Mouse (Mus musculus): Measurements from ENCODE around the gene Rnf115.

Gene Rnf115

DNA sequence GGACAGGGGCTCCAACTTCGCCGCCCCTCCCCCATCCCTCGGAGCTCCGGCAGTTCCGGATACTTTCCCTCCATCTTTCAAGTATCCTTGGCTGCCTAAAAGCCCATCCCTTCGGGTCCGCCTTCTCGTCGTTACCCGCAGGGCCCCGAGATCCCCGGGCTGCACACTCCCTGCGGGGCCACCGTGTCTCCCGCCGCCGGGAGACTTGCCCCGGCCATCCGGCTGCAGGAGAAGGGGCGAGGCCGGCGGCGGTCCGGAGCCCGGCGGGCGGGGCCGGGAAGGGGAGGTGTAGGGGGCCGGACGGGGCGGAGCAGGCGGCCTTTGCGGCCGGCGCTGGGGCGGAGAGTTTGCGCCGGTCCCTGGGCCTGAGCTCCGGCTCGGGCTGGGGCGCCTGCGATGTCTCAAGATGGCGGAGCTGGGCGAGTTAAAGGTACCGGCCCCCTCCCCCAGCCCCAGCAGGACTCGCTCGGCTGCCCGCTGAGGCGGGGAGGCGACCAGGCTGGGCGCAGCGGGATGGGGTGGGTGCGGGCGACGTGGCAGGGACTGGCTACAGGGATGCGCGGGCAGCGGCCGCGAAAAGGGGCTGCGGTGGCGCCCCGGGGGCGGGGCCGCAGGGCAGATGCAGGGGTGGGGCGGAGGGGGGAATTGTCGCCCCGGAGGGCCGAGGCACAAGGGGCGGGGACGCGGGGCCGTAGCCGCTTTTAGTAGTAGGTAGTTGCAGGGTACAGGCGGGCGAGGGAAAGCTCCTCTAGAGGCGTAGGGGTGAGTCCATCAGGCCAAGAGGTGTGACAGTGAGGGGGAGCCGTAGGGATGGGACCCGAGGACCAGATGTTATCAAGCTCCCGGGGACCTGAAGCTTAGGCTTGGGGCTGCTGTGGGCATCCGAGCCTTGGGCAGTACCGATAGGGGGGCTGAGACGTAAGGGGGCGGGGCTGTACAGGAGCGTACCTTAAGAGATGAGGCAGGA lies 30.4 kb upstream of the Rnf115 start:
- CTCF ChIA-PET: interaction anchor here (0.5 to 2.7 kb wide), 34 partner anchors 8 to 194 kb away, joined by 3 to 18 read pairs (median 5); partner anchors contain the start of genes Nudt17 (in 3 of the 4), Polr3gl (in 2 of the 4), Ankrd35 (in 1 of the 4) and Gm16253 (in 1 of the 4)
- POLR2A ChIA-PET: interaction anchor here (0.5 to 13.9 kb wide), 88 partner anchors 8 to 746 kb away, joined by 3 to 317 read pairs (median 5); partner anchors contain the start of genes Ankrd35 (in 4 of the 4), Gm16253 (in 3 of the 4), Itga10 (in 3 of the 4) and Rbm8a (in 3 of the 4)

DNA sequence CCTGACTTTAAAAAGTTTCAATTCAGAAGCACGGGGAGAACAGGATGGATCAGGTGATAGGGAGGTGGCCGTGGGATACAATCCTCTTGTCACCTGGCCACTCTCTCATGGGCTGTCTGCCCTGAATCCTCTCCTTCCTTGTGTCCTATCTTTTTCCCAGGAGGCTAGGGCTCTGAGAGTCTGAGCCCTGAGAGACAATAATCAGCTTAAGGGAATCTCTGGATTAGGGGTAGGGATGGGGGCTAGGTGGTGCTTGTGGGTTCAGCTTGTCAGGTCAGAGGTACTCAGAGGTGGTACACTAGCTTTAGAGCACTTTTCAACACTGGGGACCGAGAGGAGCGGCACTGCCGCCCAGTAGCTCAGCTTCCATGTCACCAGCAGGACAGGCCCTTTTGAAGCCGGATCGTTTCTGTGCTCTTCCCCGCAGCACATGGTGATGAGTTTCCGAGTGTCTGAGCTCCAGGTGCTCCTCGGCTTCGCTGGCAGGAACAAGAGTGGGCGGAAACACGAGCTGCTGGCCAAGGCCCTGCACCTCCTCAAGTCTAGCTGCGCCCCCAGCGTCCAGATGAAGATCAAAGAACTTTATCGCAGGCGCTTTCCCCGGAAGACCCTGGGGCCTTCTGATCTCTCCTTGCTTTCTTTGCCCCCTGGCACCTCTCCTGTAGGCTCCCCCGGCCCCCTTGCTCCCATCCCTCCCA lies 28.3 kb upstream of the Rnf115 start:
- POLR2A ChIA-PET: interaction anchor here (0.7 to 13.9 kb wide), 26 partner anchors 9 to 215 kb away, joined by 3 to 317 read pairs (median 5); partner anchors contain the start of genes Ankrd35 (in 3 of the 4), Nudt17 (in 2 of the 4), Rbm8a (in 2 of the 4) and Polr3gl (in 1 of the 4)
- CTCF ChIA-PET: interaction anchor here (0.5 to 2.3 kb wide), 26 partner anchors 9 to 221 kb away, joined by 3 to 20 read pairs (median 5); partner anchors contain the start of genes Ankrd35 (in 2 of the 4), Itga10 (in 2 of the 4) and Nudt17 (in 2 of the 4)

DNA sequence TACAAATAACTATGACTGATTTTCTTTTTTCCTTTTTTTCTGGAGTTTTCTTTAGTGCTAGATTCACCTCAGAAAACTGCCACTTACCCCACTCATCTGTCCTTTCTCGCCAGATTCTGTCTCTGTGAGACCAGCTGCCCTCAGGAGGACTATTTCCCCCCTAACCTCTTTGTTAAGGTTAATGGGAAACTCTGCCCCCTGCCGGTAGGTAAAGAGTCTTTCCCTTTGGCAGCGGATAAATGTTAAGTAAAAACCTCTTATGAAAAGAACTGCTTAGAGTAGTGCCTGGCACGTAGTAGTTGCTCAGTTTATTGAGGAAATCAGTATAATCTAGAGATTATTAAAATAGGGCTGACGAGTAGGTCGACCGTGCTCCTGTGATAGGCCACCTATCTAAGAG lies 27.1 kb upstream of the Rnf115 start:
- ChIA-PET POLR2A (interaction anchor here in 3 of 4 experiments (0.7 to 13.9 kb wide), 12 partner anchors 8 to 214 kb away, joined by 3 to 317 read pairs (median 6); partner anchors contain the start of genes Nudt17 (in 2 of the 3), Ankrd35 (in 1 of the 3) and Gpr89 (in 1 of the 3)), CTCF (interaction anchor here (0.9 to 2.3 kb wide), 15 partner anchors 8 to 220 kb away, joined by 3 to 20 read pairs (median 6); partner anchors contain the start of genes Ankrd35 (in 2 of the 4), Nudt17 (in 2 of the 4) and Itga10 (in 1 of the 4))

DNA sequence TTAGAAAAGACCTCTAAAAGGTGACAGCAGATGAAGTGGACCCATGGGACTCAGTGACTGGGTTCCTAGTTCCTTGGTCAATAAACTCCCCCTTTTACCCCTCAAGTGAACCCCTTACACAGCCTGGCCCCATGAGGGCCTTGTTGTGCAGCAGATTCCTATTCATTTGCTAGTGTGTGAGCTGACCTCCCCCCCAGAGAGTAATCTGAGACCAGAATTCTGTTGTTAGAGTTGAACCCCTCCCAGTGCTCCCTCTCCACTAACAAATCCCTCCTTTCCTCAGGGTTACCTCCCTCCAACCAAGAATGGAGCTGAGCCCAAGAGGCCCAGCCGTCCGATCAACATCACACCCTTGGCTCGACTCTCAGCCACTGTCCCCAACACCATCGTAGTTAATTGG lies 26.5 kb upstream of the Rnf115 start:
- CTCF ChIA-PET: interaction anchor here in 3 of 4 experiments (0.7 to 2.3 kb wide), 8 partner anchors 7 to 423 kb away, joined by 3 to 20 read pairs (median 3); partner anchors contain the start of genes Ankrd35 (in 2 of the 3) and Nudt17 (in 1 of the 3)
- POLR2A ChIA-PET: interaction anchor here in 2 of 4 experiments (0.6 to 7.0 kb wide), 8 partner anchors 7 to 71 kb away, joined by 3 to 72 read pairs (median 5); partner anchors contain the start of genes Nudt17 (in 1 of the 2) and Rbm8a (in 1 of the 2)

DNA sequence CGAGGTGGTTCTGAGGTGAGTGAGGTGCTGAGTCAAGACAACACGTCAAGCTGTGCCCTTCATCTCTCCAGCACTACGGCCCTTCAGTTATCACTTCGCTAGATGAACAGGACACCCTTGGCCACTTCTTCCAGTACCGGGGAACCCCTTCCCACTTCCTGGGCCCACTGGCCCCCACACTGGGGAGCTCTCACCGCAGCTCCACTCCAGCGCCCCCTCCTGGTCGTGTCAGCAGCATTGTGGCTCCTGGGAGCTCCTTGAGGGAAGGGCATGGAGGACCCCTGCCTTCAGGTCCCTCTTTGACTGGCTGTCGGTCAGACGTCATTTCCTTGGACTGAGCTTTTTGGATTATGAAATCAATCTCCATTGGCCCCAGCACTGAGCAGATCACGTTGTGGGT lies 22.7 kb upstream of the Rnf115 start:
- POLR2A ChIA-PET: interaction anchor here (0.6 to 3.2 kb wide), 31 partner anchors 8 to 172 kb away, joined by 3 to 16 read pairs (median 4); partner anchors contain the start of genes Ankrd35 (in 2 of the 4), Pias3 (in 2 of the 4), Polr3c (in 2 of the 4) and Rbm8a (in 2 of the 4)

DNA sequence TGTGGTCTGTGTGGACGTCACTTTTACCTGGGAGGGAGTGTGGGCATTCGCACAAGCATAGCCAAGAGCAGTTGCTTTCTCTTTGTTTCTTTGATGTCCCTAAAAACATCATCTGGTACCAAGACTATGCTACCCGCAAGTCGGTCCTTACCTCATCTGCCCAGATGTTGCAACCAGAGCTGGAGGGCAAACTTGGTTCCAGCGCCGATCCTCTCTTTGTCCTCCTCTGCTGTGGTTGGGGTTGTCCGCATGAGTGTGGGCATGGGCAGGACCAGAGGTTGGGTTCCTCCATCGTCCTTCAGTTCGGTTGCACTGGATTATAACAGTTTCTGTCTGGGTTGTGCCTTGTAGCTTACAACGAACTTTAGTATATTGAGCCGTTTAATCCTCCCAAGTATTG lies 21.2 kb upstream of the Rnf115 start:
- POLR2A ChIA-PET: interaction anchor here (1.0 to 5.0 kb wide), 16 partner anchors 8 to 129 kb away, joined by 3 to 72 read pairs (median 6); partner anchors contain the start of genes Pias3 (in 2 of the 4), Gm16253 (in 1 of the 4), Polr3c (in 1 of the 4) and Polr3gl (in 1 of the 4)
- CTCF ChIA-PET: interaction anchor here in 2 of 4 experiments (1.2 to 2.3 kb wide), 4 partner anchors 9 to 61 kb away, joined by 3 to 16 read pairs (median 6); partner anchors contain the start of genes Ankrd35 (in 2 of the 2), Itga10 (in 1 of the 2) and Pias3 (in 1 of the 2)

More for the DNA sequence above, 22.7 kb upstream of the Rnf115 start:
- CTCF ChIA-PET: interaction anchor here (0.6 to 2.3 kb wide), 55 partner anchors 8 to 688 kb away, joined by 3 to 20 read pairs (median 4); partner anchors contain the start of genes Ankrd35 (in 2 of the 4), Itga10 (in 2 of the 4), Pias3 (in 2 of the 4) and Gm16253 (in 1 of the 4)

DNA sequence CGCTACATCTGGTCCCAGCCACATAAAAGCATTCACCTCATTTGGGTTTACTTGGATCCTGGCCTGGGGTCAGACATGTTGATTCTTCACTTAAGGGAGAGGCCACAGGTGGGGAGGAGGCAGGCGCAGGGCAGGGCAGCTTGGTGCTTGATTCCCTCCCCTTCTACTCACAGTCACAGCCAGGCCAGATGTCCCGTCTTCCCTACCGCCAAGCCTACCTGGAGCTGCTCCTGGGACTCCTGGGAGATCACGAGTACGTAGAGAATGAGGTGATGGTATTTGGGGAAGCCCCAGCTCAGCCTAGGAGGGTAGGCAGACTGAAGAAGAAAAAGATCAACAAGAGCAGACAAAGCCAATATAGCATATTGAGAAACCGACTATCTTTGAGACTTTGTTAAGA lies 20.5 kb upstream of the Rnf115 start:
- ChIA-PET CTCF (interaction anchor here in 3 of 4 experiments (0.8 to 2.0 kb wide), 8 partner anchors 10 to 429 kb away, joined by 3 to 13 read pairs (median 4); partner anchors contain the start of genes Ankrd35 (in 2 of the 3), Itga10 (in 1 of the 3) and Pias3 (in 1 of the 3)), POLR2A (interaction anchor here (0.6 to 5.0 kb wide), 22 partner anchors 8 to 130 kb away, joined by 3 to 72 read pairs (median 6); partner anchors contain the start of genes Pias3 (in 2 of the 4), Gm16253 (in 1 of the 4), Polr3c (in 1 of the 4) and Polr3gl (in 1 of the 4))

DNA sequence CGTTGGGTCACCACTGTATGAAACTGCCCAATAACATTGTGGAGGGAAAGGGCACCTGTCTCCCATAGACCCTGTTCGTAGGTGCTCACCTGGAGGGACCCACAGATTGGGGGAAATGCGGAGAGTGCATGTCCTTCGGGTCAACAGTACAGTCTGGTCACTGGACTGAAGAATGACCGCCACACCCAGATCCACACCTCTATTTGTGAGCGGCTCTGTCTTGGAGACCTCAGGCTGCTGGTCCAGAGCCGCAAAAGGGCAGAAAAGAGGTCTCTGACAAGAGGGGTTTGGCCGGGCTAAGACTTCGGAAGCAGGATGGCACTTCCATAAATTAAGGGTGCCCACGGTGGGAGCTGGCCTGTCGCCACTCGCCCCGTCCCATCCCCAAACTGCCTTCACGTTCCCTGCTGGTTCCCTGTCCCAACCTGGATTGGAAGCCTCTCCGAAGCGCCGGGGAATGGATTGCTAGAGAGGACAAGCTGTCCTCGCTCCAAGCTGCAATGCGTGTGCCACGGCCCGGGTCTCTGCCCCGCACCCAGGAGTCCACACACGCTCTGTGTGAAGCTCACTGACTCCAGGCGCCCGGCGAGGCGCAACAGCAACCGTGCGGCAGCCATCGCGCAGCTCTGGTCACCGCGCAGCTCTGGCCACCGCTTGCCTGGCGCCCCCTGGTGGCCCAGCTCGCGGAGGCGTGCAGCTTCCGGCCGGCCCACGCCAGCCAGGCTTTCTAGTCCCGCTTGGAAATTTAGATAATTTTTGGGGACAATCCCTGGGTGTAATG lies 19.4 kb upstream of the Rnf115 start, which contains the start of gene Nudt17:
Gene Nudt17 (minus strand): TSS at position 660 of the 781 bp plus-strand sequence.
- ChIA-PET POLR2A (interaction anchor here (0.6 to 5.0 kb wide), 55 partner anchors 9 to 640 kb away, joined by 3 to 72 read pairs (median 4); partner anchors contain the start of genes Ankrd35 (in 2 of the 4), Pias3 (in 2 of the 4), Rbm8a (in 2 of the 4) and Itga10 (in 1 of the 4)), CTCF (interaction anchor here (0.5 to 2.3 kb wide), 44 partner anchors 8 to 430 kb away, joined by 3 to 20 read pairs (median 5); partner anchors contain the start of genes Itga10 (in 3 of the 4), Pias3 (in 3 of the 4), Ankrd35 (in 2 of the 4) and Ankrd34a (in 1 of the 4))

DNA sequence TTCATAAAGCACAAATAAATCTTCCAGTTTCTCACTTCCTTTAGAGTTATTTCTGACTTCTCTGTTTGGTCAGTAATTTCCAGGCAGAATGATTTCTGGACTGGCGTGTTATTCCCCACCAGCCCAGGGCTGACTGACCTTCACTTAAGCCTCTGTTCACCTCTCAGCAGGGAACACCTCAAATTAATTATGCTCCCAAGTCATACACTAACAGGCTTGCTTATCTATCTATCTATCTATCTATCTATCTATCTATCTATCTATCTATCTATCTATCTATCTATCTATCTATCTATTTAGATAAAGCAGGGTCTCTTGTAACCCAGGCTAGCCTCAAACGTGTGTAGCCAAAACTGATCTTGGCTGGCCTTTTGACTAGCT lies 18.8 kb upstream of the Rnf115 start:
- CTCF ChIA-PET: interaction anchor here (0.6 to 2.3 kb wide), 38 partner anchors 8 to 368 kb away, joined by 3 to 20 read pairs (median 6); partner anchors contain the start of genes Itga10 (in 3 of the 4), Pias3 (in 3 of the 4), Ankrd35 (in 2 of the 4) and Ankrd34a (in 1 of the 4)
- POLR2A ChIA-PET: interaction anchor here (0.6 to 5.0 kb wide), 49 partner anchors 9 to 202 kb away, joined by 3 to 72 read pairs (median 4); partner anchors contain the start of genes Ankrd35 (in 2 of the 4), Pias3 (in 2 of the 4), Rbm8a (in 2 of the 4) and Itga10 (in 1 of the 4)

DNA sequence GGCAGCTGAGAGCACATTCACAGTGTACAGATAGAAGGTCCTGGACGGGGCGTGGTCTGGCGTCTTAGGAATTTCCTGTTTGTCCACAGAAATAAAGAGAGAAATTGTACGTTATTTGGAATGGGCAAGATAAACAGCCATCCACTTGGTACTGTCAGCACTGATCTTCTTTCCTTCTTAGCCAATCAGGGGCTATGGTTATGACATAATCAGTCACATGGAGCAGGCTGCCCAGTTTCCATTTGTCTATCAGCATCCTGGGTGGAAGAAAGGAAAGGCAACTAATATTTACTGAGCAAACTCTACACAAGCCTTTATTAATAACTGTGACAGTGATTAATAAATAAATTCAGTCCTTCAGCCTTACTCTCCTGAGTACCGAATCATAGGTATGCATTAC lies 13.2 kb upstream of the Rnf115 start:
- POLR2A ChIA-PET: interaction anchor here in 2 of 4 experiments (0.9 to 1.8 kb wide), 2 partner anchors 31 to 39 kb away, joined by 3 to 4 read pairs; no protein-coding TSS in a partner anchor
- CTCF ChIA-PET: interaction anchor here in 2 of 4 experiments (1.0 to 1.5 kb wide), 3 partner anchors 9 to 15 kb away, joined by 4 to 10 read pairs (median 4); no protein-coding TSS in a partner anchor

DNA sequence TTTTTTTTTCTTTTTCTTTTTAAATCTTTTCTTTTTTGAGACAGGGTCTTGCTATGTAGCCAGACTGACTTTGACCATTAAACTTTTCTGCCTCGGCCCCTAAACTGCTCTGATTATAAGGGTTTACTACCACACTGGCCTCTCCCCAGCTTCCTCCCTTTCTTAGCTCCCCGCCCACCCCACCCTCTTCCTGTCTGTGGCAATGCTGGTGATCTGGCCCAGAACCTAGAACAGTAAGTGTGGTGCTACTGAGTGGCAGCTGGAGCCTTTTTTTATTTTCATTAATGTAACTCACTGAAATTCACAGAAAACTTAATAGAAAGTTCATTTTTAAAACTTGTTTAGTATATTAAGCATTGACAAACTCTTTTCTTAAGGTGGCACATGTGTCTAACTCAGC lies 11.6 kb upstream of the Rnf115 start:
- CTCF ChIA-PET: interaction anchor here in 2 of 4 experiments (0.6 to 1.5 kb wide), 2 partner anchors 11 to 122 kb away, joined by 3 to 10 read pairs; partner anchors contain the start of gene Polr3gl (in 1 of the 2)

DNA sequence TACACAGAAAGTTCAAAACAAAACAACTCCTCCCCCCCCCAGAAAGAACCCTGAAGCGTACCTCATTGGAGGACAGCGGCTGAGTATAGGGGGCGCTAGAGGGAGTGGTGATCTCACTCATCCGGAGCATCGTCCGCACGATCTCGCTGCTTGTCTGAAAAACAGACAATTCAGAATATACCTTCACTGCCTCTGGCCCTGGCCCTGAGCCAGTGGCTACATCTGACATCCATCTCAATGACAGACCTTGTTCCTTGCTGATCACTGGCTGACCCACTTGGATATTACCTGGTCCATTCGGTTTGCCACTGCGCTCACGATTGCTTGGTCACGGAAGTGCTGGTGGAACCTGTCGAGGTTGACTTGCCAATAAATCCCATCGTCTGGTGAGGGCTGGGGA lies 8.3 kb upstream of the Rnf115 start:
- ChIA-PET CTCF (interaction anchor here in 3 of 4 experiments (0.5 to 1.9 kb wide), 17 partner anchors 11 to 500 kb away, joined by 3 to 10 read pairs (median 3); partner anchors contain the start of genes Nudt17 (in 2 of the 3), Bola1 (in 1 of the 3) and Itga10 (in 1 of the 3)), POLR2A (interaction anchor here in 2 of 4 experiments (0.6 to 2.3 kb wide), 16 partner anchors 8 to 161 kb away, joined by 3 to 13 read pairs (median 4); partner anchors contain the start of genes Nudt17 (in 2 of the 2), Polr3c (in 2 of the 2), Rnf115 (in 2 of the 2) and Pias3 (in 1 of the 2))

More for the DNA sequence above, 11.6 kb upstream of the Rnf115 start:
- POLR2A ChIA-PET: interaction anchor here in 2 of 4 experiments (1.0 to 1.8 kb wide), 6 partner anchors 9 to 81 kb away, joined by 3 to 8 read pairs (median 4); partner anchors contain the start of genes Gm42957 (in 1 of the 2), Pex11b (in 1 of the 2) and Pias3 (in 1 of the 2)

DNA sequence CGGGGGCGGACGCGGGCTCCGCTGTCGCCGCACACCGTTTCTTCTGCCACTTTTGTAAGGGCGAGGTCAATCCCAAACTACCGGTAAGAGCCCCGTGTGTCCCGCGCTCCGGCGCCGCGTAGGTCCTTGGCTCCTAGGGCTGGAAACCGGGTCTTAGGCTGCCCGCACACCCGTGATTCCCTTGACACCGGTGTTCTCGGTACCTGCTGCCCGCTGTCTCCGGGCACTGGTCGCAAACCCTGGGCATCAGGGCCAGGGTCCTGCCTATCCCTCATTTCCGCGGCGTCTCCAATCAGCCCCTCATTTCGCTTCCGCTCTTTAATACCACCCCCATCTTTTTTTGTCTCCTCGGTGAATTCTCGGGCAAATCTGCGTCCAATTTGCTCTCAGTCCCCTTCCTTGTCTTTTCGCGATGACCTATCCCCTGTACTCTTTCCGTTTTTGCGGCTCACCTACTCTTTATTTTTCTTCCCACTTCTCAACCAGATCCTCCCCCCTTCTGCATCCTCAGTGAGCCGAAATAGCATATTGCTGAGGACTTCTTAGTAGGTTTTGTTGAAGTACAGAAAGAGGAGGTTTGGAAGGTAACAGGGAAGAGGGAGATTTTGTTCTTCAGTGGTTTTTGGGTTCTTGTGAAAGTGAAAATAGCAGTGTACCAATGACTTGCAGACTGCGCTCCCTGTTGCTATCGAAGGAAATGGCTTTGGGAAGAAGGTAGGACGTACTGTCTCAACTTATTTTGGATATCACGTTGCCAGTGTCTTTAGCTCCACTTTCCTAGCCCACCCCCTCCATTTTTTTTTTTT lies 567 bp downstream of the Rnf115 start:
- ChIA-PET POLR2A (interaction anchor here in 3 of 4 experiments (1.0 to 1.8 kb wide), 18 partner anchors 8 to 151 kb away, joined by 3 to 14 read pairs (median 4); partner anchors contain the start of genes Gm16253 (in 2 of the 3), Pias3 (in 2 of the 3), Nudt17 (in 1 of the 3) and Polr3gl (in 1 of the 3)), CTCF (interaction anchor here in 3 of 4 experiments (0.6 to 1.1 kb wide), 4 partner anchors 30 to 208 kb away, joined by 3 to 4 read pairs (median 3); no protein-coding TSS in a partner anchor)

Measured in embryonic stem cell, embryonic (primary cell).